In genomic region chr7:37842000-37842513, GRCm38 (mm10) we compare ENCODE assay signal across 8 mouse cellular contexts.
A peak's percentile ranks its signal among the peaks of the same experiment; 100 is the strongest.
DNase-seq lines count a peak whose midpoint lies in the region; ATAC-seq and TF ChIP-seq lines count a peak whose summit lies in the region.

No protein-coding gene starts in this region.

- no peaks in the 10 kb centered on the region for H3K27me3 ChIP-seq in kidney, embryonic 14.5 days (ENCODE audit: control insufficient read depth, insufficient read depth, low read length)
- no peaks in the 10 kb centered on the region for H3K27me3 ChIP-seq in forebrain, embryonic 11.5 days (ENCODE audit: control insufficient read depth, insufficient read depth, low read length)
- H3K27me3 ChIP-seq in liver, embryonic 11.5 days (replicated peaks; ENCODE audit: control insufficient read depth, insufficient read depth, low read length), result no peaks in the 10 kb centered on the region
- H3K27me3 ChIP-seq in stomach, postnatal 0 days (ENCODE audit: control insufficient read depth, insufficient read depth, low read length), result no peaks in the 10 kb centered on the region

- no peaks in the 10 kb centered on the region for H3K9me3 ChIP-seq in kidney, embryonic 14.5 days (ENCODE audit: control insufficient read depth, low read length)
- no peaks in the 10 kb centered on the region for H3K9me3 ChIP-seq in ES-E14 (ENCODE audit: control insufficient read depth, insufficient read depth, low read depth, low read length)
- H3K9me3 ChIP-seq in forebrain, embryonic 11.5 days (ENCODE audit: control insufficient read depth, low read length), result no peaks in the 10 kb centered on the region
- H3K9me3 ChIP-seq in liver, embryonic 11.5 days (ENCODE audit: control insufficient read depth, low read length), result no peaks in the 10 kb centered on the region
- no peaks in the 10 kb centered on the region for H3K9me3 ChIP-seq in stomach, postnatal 0 days (ENCODE audit: control insufficient read depth, low read length)

- no peak for TF ChIP-seq CTCF in stomach, postnatal 0 days (IDR thresholded peaks at IDR 0.05; ENCODE audit: low read depth)

- H3K4me2 ChIP-seq in kidney, embryonic 14.5 days (replicated peaks; ENCODE audit: low read depth, low read length), result peak overlapping the region; percentile 52
- H3K4me2 ChIP-seq in forebrain, embryonic 11.5 days (ENCODE audit: low read depth, low read length, severe bottlenecking), result peak overlapping the region; percentile 48
- H3K4me2 ChIP-seq in liver, embryonic 11.5 days, result peak overlapping the region; percentile 58
- peak overlapping the region; percentile 39 for H3K4me2 ChIP-seq in stomach, postnatal 0 days (replicated peaks; ENCODE audit: low read depth)

- no peak overlapping the region for H3K27ac ChIP-seq in kidney, embryonic 14.5 days (ENCODE audit: low read depth, low read length)
- no peak overlapping the region for H3K27ac ChIP-seq in ES-E14 (ENCODE audit: insufficient read depth, low read depth, low read length, poor library complexity, severe bottlenecking)
- no peak overlapping the region for H3K27ac ChIP-seq in forebrain, embryonic 11.5 days (ENCODE audit: low read depth, low read length)
- H3K27ac ChIP-seq in liver, embryonic 11.5 days (ENCODE audit: low read depth, low read length), result no peak overlapping the region
- H3K27ac ChIP-seq in stomach, postnatal 0 days (replicated peaks), result no peak overlapping the region

- peak; percentile 72 for ATAC-seq in kidney, embryonic 14.5 days (ENCODE audit: low FRiP score, low TSS enrichment)
- peak; percentile 81 for ATAC-seq in forebrain, embryonic 11.5 days (replicated peaks; ENCODE audit: low FRiP score)
- ATAC-seq in liver, embryonic 11.5 days (replicated peaks; ENCODE audit: low FRiP score), result no peak
- peak; percentile 48; the same call in 1 of the 2 replicates for ATAC-seq in stomach, postnatal 0 days (ENCODE audit: low FRiP score, low TSS enrichment)
- ATAC-seq in granulocyte monocyte progenitor cell, adult 5-6 weeks (replicated peaks; ENCODE audit: poor library complexity, severe bottlenecking), result no peak

- H3K9ac ChIP-seq in kidney, embryonic 14.5 days (ENCODE audit: low read depth, low read length), result peak overlapping the region; percentile 42; the same call in 1 of the 2 replicates
- peak overlapping the region; percentile 21; the same call in 1 of the 2 replicates for H3K9ac ChIP-seq in ES-E14 (ENCODE audit: insufficient read depth, low read depth, low read length, poor library complexity, severe bottlenecking)
- H3K9ac ChIP-seq in forebrain, embryonic 11.5 days (ENCODE audit: low read length), result peak overlapping the region; percentile 33; the same call in 1 of the 2 replicates
- no peak overlapping the region for H3K9ac ChIP-seq in liver, embryonic 11.5 days (ENCODE audit: low read depth, low read length)
- H3K9ac ChIP-seq in stomach, postnatal 0 days (ENCODE audit: low read length), result peak overlapping the region; percentile 43; the same call in 1 of the 2 replicates

- no peak for TF ChIP-seq EP300 in stomach, postnatal 0 days (optimal IDR thresholded peaks at IDR 0.05)

- in situ Hi-C loops in ES-E14 (cut with MboI; ENCODE audit: low sequenced_read_pairs in 2 of 2, unreplicated experiment in 2 of 2), result no loop called here

- peak overlapping the region; percentile 25 for H3K4me3 ChIP-seq in kidney, embryonic 14.5 days (ENCODE audit: low read length)
- peak overlapping the region; percentile 37 to 87; a peak in 3 of 4 replicates for H3K4me3 ChIP-seq in ES-E14 (ENCODE audit: insufficient read depth in 1 of 2, low read depth in 1 of 2, low read length in 2 of 2, poor library complexity in 1 of 2, severe bottlenecking in 1 of 2)
- H3K4me3 ChIP-seq in forebrain, embryonic 11.5 days (ENCODE audit: low read depth, low read length), result peak overlapping the region; percentile 16
- peak overlapping the region; percentile 3; the same call in 1 of the 2 replicates for H3K4me3 ChIP-seq in liver, embryonic 11.5 days (ENCODE audit: low read depth, low read length)
- H3K4me3 ChIP-seq in stomach, postnatal 0 days (ENCODE audit: low read depth, low read length), result peak overlapping the region; percentile 10; the same call in 1 of the 2 replicates

- H3K4me1 ChIP-seq in kidney, embryonic 14.5 days (ENCODE audit: control insufficient read depth, insufficient read depth, low read length), result 0 out of 2 replicates have a peak, but pooled peaks cover 7% of the 10 kb centered on the region
- H3K4me1 ChIP-seq in ES-E14 (ENCODE audit: control insufficient read depth in 2 of 2, insufficient read depth in 2 of 2, low read length in 2 of 2, poor library complexity in 1 of 2), result peaks cover 3 to 11% of the 10 kb centered on the region in 2 experiments; a peak in 3 of 4 replicates
- peaks cover 10% of the 10 kb centered on the region; the same call in 1 of the 2 replicates for H3K4me1 ChIP-seq in forebrain, embryonic 11.5 days (replicated peaks; ENCODE audit: control insufficient read depth, insufficient read depth, low read length)
- H3K4me1 ChIP-seq in liver, embryonic 11.5 days (replicated peaks; ENCODE audit: control insufficient read depth, insufficient read depth, low read length), result no peaks in the 10 kb centered on the region
- peaks cover 4% of the 10 kb centered on the region; the same call in 1 of the 2 replicates for H3K4me1 ChIP-seq in stomach, postnatal 0 days (replicated peaks; ENCODE audit: control insufficient read depth, insufficient read depth)

- no peak for DNase-seq in kidney, postnatal 36 days
- DNase-seq in ES-E14 (ENCODE audit: low read depth, low spot score), result peak; percentile 83
- DNase-seq in forebrain, embryonic 11.5 days (ENCODE audit: low spot score), result peak; percentile 73
- DNase-seq in liver, embryonic 11.5 days (ENCODE audit: low spot score), result no peak
- DNase-seq in stomach, postnatal 0 days (ENCODE audit: low spot score), result peak; percentile 51
- DNase-seq in left cerebral cortex, adult 18-20 months (ENCODE audit: low spot score in 2 of 2), result no peak

- WGBS in kidney, embryonic 14.5 days, result 2% methylated on average over 14 of the region's 14 CpGs
- WGBS in forebrain, embryonic 11.5 days, result 1% methylated on average over 14 of the region's 14 CpGs
- WGBS in liver, embryonic 11.5 days, result 5% methylated on average over 14 of the region's 14 CpGs
- 6% methylated on average over 14 of the region's 14 CpGs for WGBS in stomach, postnatal 0 days

- H3K36me3 ChIP-seq in kidney, embryonic 14.5 days (ENCODE audit: control insufficient read depth, insufficient read depth, low read length), result no peaks in the 10 kb centered on the region
- H3K36me3 ChIP-seq in ES-E14 (ENCODE audit: control insufficient read depth, insufficient read depth, low read length, poor library complexity, severe bottlenecking), result no peaks in the 10 kb centered on the region
- H3K36me3 ChIP-seq in forebrain, embryonic 11.5 days (ENCODE audit: control insufficient read depth, insufficient read depth, low read length), result no peaks in the 10 kb centered on the region
- no peaks in the 10 kb centered on the region for H3K36me3 ChIP-seq in liver, embryonic 11.5 days (ENCODE audit: control insufficient read depth, insufficient read depth, low read length)
- no peaks in the 10 kb centered on the region for H3K36me3 ChIP-seq in stomach, postnatal 0 days (ENCODE audit: control insufficient read depth, insufficient read depth, low read length)

TF ChIP-seq in ES-E14, 5 proteins besides CTCF, POLR2A, EP300 and RAD21:
- TF ChIP-seq HCFC1 (IDR thresholded peaks at IDR 0.05; ENCODE audit: borderline replicate concordance, insufficient read depth, low read length) (no peak), ZNF384 (IDR thresholded peaks at IDR 0.05; ENCODE audit: low read depth, low read length) (no peak), ZC3H11A (IDR thresholded peaks at IDR 0.05; ENCODE audit: borderline replicate concordance, low read depth, low read length) (no peak), CHD2 (IDR thresholded peaks at IDR 0.05; ENCODE audit: low read depth, low read length) (no peak), MAFK (IDR thresholded peaks at IDR 0.05; ENCODE audit: insufficient read depth, low read depth, low read length) (no peak)
TF ChIP-seq in ES-E14: peak in this region for 0.

Comparison
In these comparisons a context has a peak if more than half of its experiments do, and no peak if none do; other contexts are left out.
1. ATAC-seq: peak in kidney, embryonic 14.5 days (single experiment), forebrain, embryonic 11.5 days (single experiment) and stomach, postnatal 0 days (single experiment); none in liver, embryonic 11.5 days (single experiment) and granulocyte monocyte progenitor cell, adult 5-6 weeks (single experiment).
2. H3K4me3 ChIP-seq: peak in every context shown above with its lines; median percentile 62 in ES-E14; 25 in kidney, embryonic 14.5 days; 16 in forebrain, embryonic 11.5 days; 10 in stomach, postnatal 0 days; 3 in liver, embryonic 11.5 days.
3. DNase-seq: peak in ES-E14 (single experiment), forebrain, embryonic 11.5 days (single experiment) and stomach, postnatal 0 days (single experiment); none in kidney, postnatal 36 days (0 of 2), liver, embryonic 11.5 days (single experiment) and left cerebral cortex, adult 18-20 months (0 of 2).
4. Peak in every context shown above with its lines, with median percentiles within 50 percentile points of each other: H3K4me2 ChIP-seq.